Mouse (Mus musculus) E14TG2a.4 (cell line): ENCODE data around the gene Gmeb1.

Source experiments
- H3K27me3 ChIP-seq: 2 replicates; pipeline ENCODE4 v1.6.1; 2014; ENCODE audit warnings: low read length, control low read depth; ENCODE audit not compliant: insufficient read depth
- H3K36me3 ChIP-seq: 2 replicates; pipeline ENCODE4 v1.6.1; 2014; ENCODE audit warnings: low read length, control low read depth; ENCODE audit not compliant: insufficient read depth
- H3K4me1 ChIP-seq: replicated peaks from 2 replicates; pipeline ENCODE4 v1.6.1; 2014; ENCODE audit warnings: low read depth, low read length, control low read depth
- H3K4me3 ChIP-seq: replicated peaks from 2 replicates; pipeline ENCODE4 v1.5.1; 2014; ENCODE audit warnings: mild to moderate bottlenecking, low read length
- H3K9me3 ChIP-seq: 2 replicates; pipeline ENCODE4 v1.6.1; 2014; ENCODE audit warnings: low read length, control low read depth
- CTCF ChIP-seq: conservative IDR thresholded peaks from 2 replicates; pipeline ENCODE4 v1.5.1; 2014; ENCODE audit warnings: low read length
- NANOG ChIP-seq: IDR thresholded peaks from 2 replicates; pipeline ENCODE4 v1.6.1; 2014; ENCODE audit warnings: borderline replicate concordance, low read length, mixed read lengths
- POU5F1 ChIP-seq: IDR thresholded peaks from 2 replicates; pipeline ENCODE4 v1.6.1; 2014; ENCODE audit warnings: low read length, borderline replicate concordance

Gmeb1 gene

DNA sequence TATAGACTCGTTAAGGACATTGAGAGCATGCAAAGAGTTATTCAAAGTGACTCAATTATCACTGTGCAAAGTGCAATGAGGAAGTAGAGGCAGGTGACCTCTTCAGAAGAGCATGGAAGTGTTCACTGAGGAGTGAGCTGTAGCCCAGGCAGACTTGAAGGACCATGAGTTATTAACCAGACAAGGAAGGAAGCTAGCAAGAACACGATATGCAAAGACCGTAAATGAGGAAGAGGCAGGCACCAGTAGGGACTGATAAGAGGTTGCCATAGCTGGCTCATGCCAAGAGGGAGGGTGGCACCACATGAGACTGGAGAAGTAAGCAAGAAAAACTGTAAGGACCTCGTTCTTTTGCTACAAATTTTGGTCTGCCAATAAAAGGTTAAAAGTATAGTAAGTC is 46.6 kb downstream of the Gmeb1 start:
- peaks cover 9% of the 10 kb centered on the region for H3K36me3 ChIP-seq
- TF ChIP-seq CTCF (no peak), POU5F1 (no peak), NANOG (no peak)
- no peaks in the 10 kb centered on the region for H3K9me3 ChIP-seq
- H3K4me3 ChIP-seq = no peak overlapping the region
- 0 out of 2 replicates have a peak, but pooled peaks cover 4% of the 10 kb centered on the region for H3K27me3 ChIP-seq
- H3K4me1 ChIP-seq = peaks cover 36% of the 10 kb centered on the region

DNA sequence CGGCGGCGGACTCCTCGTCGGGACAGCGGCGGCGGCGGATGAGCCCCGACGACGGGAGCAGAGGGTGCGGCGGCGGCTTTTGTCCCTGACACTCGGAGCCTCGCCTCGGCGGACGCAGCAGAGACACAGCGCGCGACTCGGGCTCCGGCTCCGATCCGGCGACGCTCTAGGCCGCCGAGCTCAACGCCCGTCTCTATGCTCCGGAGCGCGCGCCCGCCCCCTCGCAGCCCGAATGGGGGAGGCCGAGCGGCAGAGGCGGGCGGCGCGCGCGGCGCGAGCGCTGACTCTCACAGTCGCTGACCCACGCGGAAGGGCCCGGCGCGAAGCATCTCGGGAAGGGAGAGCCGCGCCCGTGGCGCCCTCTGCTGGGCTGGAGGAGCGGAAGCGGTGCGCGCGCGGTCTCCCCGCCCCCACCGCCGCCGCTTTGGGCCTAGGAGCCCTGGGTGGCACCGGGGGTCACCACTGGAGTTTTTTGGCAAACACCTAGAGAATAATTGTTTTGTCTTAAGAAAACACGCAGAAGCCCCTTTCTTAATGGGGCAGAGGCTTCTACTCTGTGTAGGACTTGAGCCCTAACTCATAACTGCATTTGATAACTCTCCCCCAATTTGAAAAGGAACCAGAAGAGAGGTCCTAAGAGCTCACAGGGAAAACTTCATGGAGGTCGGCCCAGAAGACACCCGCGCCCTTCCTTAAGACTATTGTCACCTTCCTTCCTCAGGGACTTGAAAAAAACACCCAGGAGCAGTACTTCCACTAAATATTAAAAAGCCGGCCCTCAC is 49.3 kb downstream of the Gmeb1 start, which contains the start of gene Ythdf2:
Gene Ythdf2 (minus strand): TSS at position 351 of the 782 bp plus-strand sequence.
- Histone ChIP-seq H3K9me3 (no peaks in the 10 kb centered on the region), H3K27me3 (0 out of 2 replicates have a peak, but pooled peaks cover 4% of the 10 kb centered on the region), H3K4me1 (peaks cover 43% of the 10 kb centered on the region), H3K4me3 (peak within 1 kb of the TSS; percentile 93), H3K36me3 (peaks cover 35% of the 10 kb centered on the region)
- TF ChIP-seq POU5F1 = no peak
- no peak for TF ChIP-seq CTCF
- no peak for TF ChIP-seq NANOG

DNA sequence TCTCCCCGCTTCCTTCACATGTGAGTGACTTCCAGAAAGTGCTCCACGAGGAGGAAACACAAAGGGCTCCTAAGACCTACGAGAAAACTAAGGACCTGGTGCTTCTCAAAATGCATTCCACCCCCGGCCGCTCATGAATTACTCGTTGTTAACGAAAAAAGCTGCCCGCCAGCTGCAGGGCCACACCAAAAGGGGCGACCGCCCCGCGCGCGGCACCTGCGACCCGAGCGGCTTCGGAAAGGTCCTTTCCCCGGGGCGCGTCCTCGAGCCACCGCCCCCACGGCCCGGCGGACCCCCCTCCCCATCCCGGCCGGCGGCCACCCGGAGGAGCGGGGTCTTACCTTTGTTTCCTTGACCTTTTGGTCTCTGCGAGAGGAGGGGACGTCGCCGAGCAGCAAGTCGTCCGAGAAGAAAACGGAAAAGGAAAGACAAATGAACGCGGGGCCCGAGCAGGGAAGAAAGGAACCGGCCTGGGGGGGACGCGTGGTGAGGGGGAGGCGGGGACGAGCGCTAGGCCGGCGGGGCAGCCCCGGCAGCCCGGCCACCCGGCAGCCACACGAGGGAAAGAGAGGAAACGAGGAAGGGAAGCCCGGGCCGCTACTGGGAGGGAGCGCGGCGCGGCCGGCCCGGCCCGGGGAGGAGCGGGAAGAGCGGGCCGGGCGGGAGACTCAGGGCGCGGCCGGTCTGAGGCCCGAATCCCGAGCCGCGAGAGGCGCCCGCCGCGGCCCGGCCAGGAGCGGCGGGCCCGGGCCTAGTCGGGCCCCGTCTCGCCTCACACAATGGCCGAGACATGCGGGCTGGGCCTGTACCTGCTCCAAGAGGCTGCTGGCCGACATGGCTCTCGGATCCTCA is 50.1 kb downstream of the Gmeb1 start:
- Histone ChIP-seq H3K36me3 (peaks cover 44% of the 10 kb centered on the region), H3K27me3 (0 out of 2 replicates have a peak, but pooled peaks cover 4% of the 10 kb centered on the region), H3K4me1 (peaks cover 47% of the 10 kb centered on the region), H3K9me3 (no peaks in the 10 kb centered on the region), H3K4me3 (peak overlapping the region; percentile 93)
- TF ChIP-seq POU5F1 (no peak), NANOG (no peak), CTCF (no peak)

DNA sequence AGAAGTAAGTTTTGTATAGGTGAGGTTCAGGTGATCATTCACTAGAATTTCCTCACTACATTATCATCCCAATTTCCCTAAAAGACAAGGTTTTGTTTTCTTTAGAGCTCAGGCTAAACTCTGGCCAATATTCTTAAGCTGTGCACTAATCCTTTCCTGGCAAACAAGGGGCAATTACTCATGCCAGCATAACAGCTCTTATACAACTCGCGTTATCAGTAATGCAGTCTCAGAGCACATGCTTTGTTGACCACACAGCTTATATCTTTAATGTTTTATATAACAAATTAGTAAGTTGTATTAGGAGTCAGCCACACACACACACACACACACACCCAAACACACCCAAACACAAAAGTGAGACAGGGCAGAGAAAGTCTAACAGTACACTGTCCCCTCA is 51.1 kb downstream of the Gmeb1 start:
- H3K36me3 ChIP-seq = peaks cover 53% of the 10 kb centered on the region
- H3K4me3 ChIP-seq = peak overlapping the region; percentile 93
- H3K27me3 ChIP-seq = 0 out of 2 replicates have a peak, but pooled peaks cover 4% of the 10 kb centered on the region
- H3K4me1 ChIP-seq = peaks cover 55% of the 10 kb centered on the region
- TF ChIP-seq CTCF (no peak), POU5F1 (no peak), NANOG (no peak)
- no peaks in the 10 kb centered on the region for H3K9me3 ChIP-seq

DNA sequence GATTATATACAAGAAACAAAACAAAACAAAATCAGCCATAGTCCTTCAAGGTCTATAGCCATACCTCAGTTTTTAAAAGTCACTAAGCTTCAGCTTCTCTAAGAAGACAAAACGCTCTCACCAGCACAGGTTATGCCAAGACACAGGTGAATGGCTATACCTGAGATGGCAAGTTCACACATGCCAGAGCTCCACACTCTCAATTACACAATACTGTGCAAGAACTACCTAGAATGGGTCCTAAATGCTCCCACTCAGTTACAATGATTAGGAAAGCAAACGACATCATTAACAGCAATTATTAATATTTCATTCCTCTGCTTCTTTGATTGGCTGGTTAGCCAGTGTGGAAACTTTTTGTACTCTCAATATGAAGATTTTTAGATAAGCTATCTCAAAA is 52.1 kb downstream of the Gmeb1 start:
- no peak for TF ChIP-seq CTCF
- no peak for TF ChIP-seq POU5F1
- TF ChIP-seq NANOG = no peak
- peaks cover 64% of the 10 kb centered on the region for H3K36me3 ChIP-seq
- no peaks in the 10 kb centered on the region for H3K27me3 ChIP-seq
- H3K4me1 ChIP-seq = peaks cover 65% of the 10 kb centered on the region
- no peaks in the 10 kb centered on the region for H3K9me3 ChIP-seq
- no peak overlapping the region for H3K4me3 ChIP-seq

DNA sequence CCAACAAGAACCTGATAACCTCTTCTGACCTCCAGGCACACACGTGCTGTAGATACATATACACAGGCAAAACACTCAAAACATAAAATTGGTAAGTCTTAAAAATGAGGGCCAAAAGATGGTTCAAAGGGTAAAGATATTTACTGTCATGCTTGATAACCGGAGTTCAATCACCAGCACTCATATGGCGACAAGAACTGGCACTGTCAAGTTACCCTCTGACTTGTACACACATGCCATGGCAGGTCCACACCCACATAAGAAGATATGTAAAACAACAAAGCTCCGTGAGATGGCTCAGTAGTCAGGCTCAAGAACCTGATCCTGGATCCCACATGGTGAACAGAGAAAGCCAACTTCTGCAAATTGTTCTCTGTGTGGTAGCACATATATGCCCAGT is 54.1 kb downstream of the Gmeb1 start:
- Histone ChIP-seq H3K4me3 (no peak overlapping the region), H3K9me3 (no peaks in the 10 kb centered on the region), H3K36me3 (peaks cover 84% of the 10 kb centered on the region)

DNA sequence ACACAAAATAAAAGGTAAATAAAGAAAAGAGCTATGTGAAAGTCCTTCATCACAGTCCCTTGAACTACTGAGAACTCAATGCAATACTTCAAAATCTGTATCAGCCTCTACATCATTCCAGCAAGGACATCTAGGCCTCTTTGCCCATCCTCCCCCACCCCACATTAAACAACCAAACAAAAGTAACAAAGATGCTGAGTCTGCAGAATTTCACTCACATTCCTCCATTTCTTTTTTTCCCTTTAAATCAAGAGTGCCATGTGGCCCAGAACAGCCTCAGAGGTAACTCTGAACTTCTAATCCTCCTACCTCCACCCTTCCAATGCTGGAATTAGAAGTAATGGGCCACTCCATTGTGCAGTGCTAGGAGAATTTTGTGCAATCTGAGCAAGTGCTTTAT is 62.6 kb downstream of the Gmeb1 start:
- no peak overlapping the region for H3K4me3 ChIP-seq
- peaks cover 94% of the 10 kb centered on the region for H3K4me1 ChIP-seq
- TF ChIP-seq CTCF = no peak
- TF ChIP-seq POU5F1 = no peak
- no peak for TF ChIP-seq NANOG
- H3K27me3 ChIP-seq = no peaks in the 10 kb centered on the region
- H3K36me3 ChIP-seq = peaks cover 93% of the 10 kb centered on the region
- no peaks in the 10 kb centered on the region for H3K9me3 ChIP-seq

More for the DNA sequence above, 54.1 kb downstream of the Gmeb1 start:
- TF ChIP-seq NANOG = no peak
- peaks cover 75% of the 10 kb centered on the region for H3K4me1 ChIP-seq
- no peaks in the 10 kb centered on the region for H3K27me3 ChIP-seq

DNA sequence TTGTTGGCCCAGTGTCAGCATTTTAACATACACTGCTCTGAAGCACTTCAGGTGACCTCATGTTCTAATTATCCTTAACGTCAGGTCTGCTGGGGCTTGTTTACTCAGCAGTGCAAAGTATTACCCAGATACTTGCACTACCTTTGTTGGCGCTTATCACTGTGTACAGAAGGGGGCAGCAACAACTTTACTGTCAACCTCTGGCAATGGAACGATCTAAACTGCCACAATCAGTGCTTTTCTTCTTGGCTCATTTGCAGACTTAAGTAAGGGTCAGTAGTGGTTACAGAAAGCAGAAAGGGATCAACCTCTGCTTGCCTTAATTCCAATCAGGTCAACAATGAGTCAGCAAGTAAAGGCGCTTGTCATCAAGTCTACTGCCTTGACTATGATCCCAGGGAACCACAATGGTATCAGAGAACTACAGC is 63.1 kb downstream of the Gmeb1 start:
- H3K27me3 ChIP-seq = no peaks in the 10 kb centered on the region
- H3K36me3 ChIP-seq = peaks cover 93% of the 10 kb centered on the region
- peaks cover 94% of the 10 kb centered on the region for H3K4me1 ChIP-seq
- no peak overlapping the region for H3K4me3 ChIP-seq
- H3K9me3 ChIP-seq = no peaks in the 10 kb centered on the region
- TF ChIP-seq CTCF (no peak; the same call in 1 of the 2 replicates), POU5F1 (no peak), NANOG (no peak)
